ENCODE assay signal across 32 mouse cellular contexts in the genomic region with DNA sequence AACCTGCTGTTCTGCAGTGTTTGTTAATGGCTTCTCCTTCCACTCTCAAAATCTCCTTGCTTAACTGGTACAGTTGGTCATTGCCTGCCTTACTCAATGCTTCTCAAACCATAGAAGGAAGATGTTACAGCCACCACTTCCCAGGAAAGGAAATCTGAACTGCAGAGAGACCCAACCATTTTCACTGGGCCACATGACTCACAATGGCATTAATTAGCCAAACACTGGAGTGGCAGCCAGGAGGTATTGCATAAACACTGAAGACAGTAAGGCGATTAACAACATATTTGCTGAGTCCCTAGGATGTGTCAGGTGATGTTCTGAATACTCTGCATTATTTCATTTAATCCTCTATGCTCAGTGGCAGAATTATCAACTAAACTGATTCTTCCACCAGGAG. TPM values are rescaled to one million over a fixed set of nuclear protein-coding genes. Genes with fewer than 3 reads are reported as not detected.
DNase-seq lines count a peak whose midpoint lies in the region; ATAC-seq lines count a peak whose summit lies in the region.
"Had no signal": no experiment of that assay in that cellular context is flagged by ENCODE, and none has a peak within 500 bp of the region (broad histone marks: within the 10 kb centered on the region; RNA-seq: fewer than 3 reads in every experiment).

No protein-coding gene starts in this region.

- H3K4me1 ChIP-seq in hindbrain, embryonic 13.5 days (replicated peaks): peaks cover 17% of the 10 kb centered on the region
- peaks cover 9% of the 10 kb centered on the region for H3K4me1 ChIP-seq in hindbrain, embryonic 10.5 days (replicated peaks)
- peaks cover 12% of the 10 kb centered on the region for H3K4me1 ChIP-seq in midbrain, embryonic 15.5 days
- H3K4me1 ChIP-seq: embryonic facial prominence, embryonic 13.5 days; heart, embryonic 13.5 days; limb, embryonic 13.5 days; liver, embryonic 13.5 days; stomach, embryonic 15.5 days had no signal

- no peak for DNase-seq in hindbrain, embryonic 10.5 days (ENCODE audit: low spot score)
- DNase-seq in Muller cell, postnatal 12 days (ENCODE audit: inconsistent ontology term): peak; percentile 37
- DNase-seq in embryo, embryonic 11 days: no peak
- DNase-seq in right cerebral cortex, postnatal 4 days: no peak
- no peak for DNase-seq in retina, postnatal 1 day
- DNase-seq: adrenal gland, adult 2 months; cerebellum, adult 2 months; cerebellum, postnatal 25 days; gastrocnemius, postnatal 14 days; heart, adult 2 months; heart, postnatal 14 days; kidney, adult 18-20 months; layer of hippocampus, adult 9-11 months; liver, embryonic 13.5 days; lung, adult 2 months; lung, postnatal 14 days; thymus, adult 2 months had no signal

- peak overlapping the region; percentile 78 for H3K27ac ChIP-seq in hindbrain, embryonic 13.5 days
- H3K27ac ChIP-seq in hindbrain, embryonic 10.5 days: no peak overlapping the region
- peak overlapping the region; percentile 68 for H3K27ac ChIP-seq in midbrain, embryonic 15.5 days
- H3K27ac ChIP-seq: embryonic facial prominence, embryonic 13.5 days; forebrain, embryonic 13.5 days; heart, adult 2 months; heart, embryonic 13.5 days; kidney, postnatal 0 days; limb, embryonic 13.5 days; liver, embryonic 13.5 days; neural tube, embryonic 12.5 days; stomach, embryonic 15.5 days had no signal

- no peak for ATAC-seq in hindbrain, embryonic 13.5 days (ENCODE audit: low FRiP score)
- peak; percentile 67 for ATAC-seq in granulocyte monocyte progenitor cell, adult 5-6 weeks (replicated peaks; ENCODE audit: poor library complexity, severe bottlenecking)
- ATAC-seq in midbrain, embryonic 15.5 days (replicated peaks): peak; percentile 55
- ATAC-seq: CD4-positive, CD25-positive, alpha-beta regulatory T cell, adult 4 months; inflammation-experienced regulatory T-cells, adult 6 months had no signal

- WGBS in hindbrain, embryonic 13.5 days: 83% methylated on average over 1 of the region's 1 CpGs
- 83% methylated on average over 1 of the region's 1 CpGs for WGBS in hindbrain, embryonic 10.5 days
- WGBS in midbrain, embryonic 15.5 days: 71% methylated on average over 1 of the region's 1 CpGs

- no peak overlapping the region for H3K4me2 ChIP-seq in hindbrain, embryonic 13.5 days
- H3K4me2 ChIP-seq in midbrain, embryonic 15.5 days: no peak overlapping the region
- H3K4me2 ChIP-seq: embryonic facial prominence, embryonic 13.5 days; forebrain, embryonic 13.5 days; heart, embryonic 13.5 days; limb, embryonic 13.5 days; liver, embryonic 13.5 days; neural tube, embryonic 12.5 days; stomach, embryonic 15.5 days had no signal

- no peaks in the 10 kb centered on the region for H3K27me3 ChIP-seq in hindbrain, embryonic 13.5 days
- no peaks in the 10 kb centered on the region for H3K27me3 ChIP-seq in hindbrain, embryonic 10.5 days (ENCODE audit: insufficient read depth, poor library complexity, severe bottlenecking)
- H3K27me3 ChIP-seq in midbrain, embryonic 15.5 days (replicated peaks): no peaks in the 10 kb centered on the region
- H3K27me3 ChIP-seq: embryonic facial prominence, embryonic 13.5 days; forebrain, embryonic 13.5 days; limb, embryonic 13.5 days; liver, embryonic 13.5 days; neural tube, embryonic 12.5 days; stomach, embryonic 15.5 days had no signal

- H3K9ac ChIP-seq in hindbrain, embryonic 13.5 days: no peak overlapping the region
- no peak overlapping the region for H3K9ac ChIP-seq in midbrain, embryonic 15.5 days
- H3K9ac ChIP-seq: embryonic facial prominence, embryonic 13.5 days; forebrain, embryonic 13.5 days; heart, embryonic 13.5 days; limb, embryonic 13.5 days; liver, embryonic 13.5 days; neural tube, embryonic 12.5 days; stomach, embryonic 15.5 days had no signal

- no peaks in the 10 kb centered on the region for H3K36me3 ChIP-seq in hindbrain, embryonic 13.5 days
- no peaks in the 10 kb centered on the region for H3K36me3 ChIP-seq in hindbrain, embryonic 10.5 days
- no peaks in the 10 kb centered on the region for H3K36me3 ChIP-seq in midbrain, embryonic 15.5 days (replicated peaks)
- H3K36me3 ChIP-seq: embryonic facial prominence, embryonic 13.5 days; heart, embryonic 13.5 days; limb, embryonic 13.5 days; liver, embryonic 13.5 days; neural tube, embryonic 12.5 days; stomach, embryonic 15.5 days had no signal

- H3K9me3 ChIP-seq in hindbrain, embryonic 13.5 days: no peaks in the 10 kb centered on the region
- H3K9me3 ChIP-seq in hindbrain, embryonic 10.5 days: no peaks in the 10 kb centered on the region
- no peaks in the 10 kb centered on the region for H3K9me3 ChIP-seq in midbrain, embryonic 15.5 days
- H3K9me3 ChIP-seq: embryonic facial prominence, embryonic 13.5 days; forebrain, embryonic 13.5 days; heart, embryonic 13.5 days; limb, embryonic 13.5 days; liver, embryonic 13.5 days; neural tube, embryonic 12.5 days; stomach, embryonic 15.5 days had no signal

- H3K4me3 ChIP-seq in hindbrain, embryonic 13.5 days: no peak overlapping the region
- no peak overlapping the region for H3K4me3 ChIP-seq in hindbrain, embryonic 10.5 days
- H3K4me3 ChIP-seq in midbrain, embryonic 15.5 days: no peak overlapping the region
- H3K4me3 ChIP-seq: embryonic facial prominence, embryonic 13.5 days; erythroblast, embryonic 14.5 days; forebrain, embryonic 13.5 days; heart, adult 2 months; heart, embryonic 13.5 days; limb, embryonic 13.5 days; liver, embryonic 13.5 days; neural tube, embryonic 12.5 days; stomach, embryonic 15.5 days had no signal

RNA-seq across cellular contexts. Expression of a gene that starts 13.9 kb away (rescaled TPM):
- polyA plus RNA-seq in hindbrain, embryonic 13.5 days (2015; fragmentation: Nextera tagmentation; extraction: Ambion mirVana): 0.05 and 0.08 TPM in 2 replicates
- not detected in 2 replicates for polyA plus RNA-seq in hindbrain, embryonic 10.5 days (2016; fragmentation: Nextera tagmentation; extraction: Ambion mirVana)
- not detected in 2 replicates for total RNA-seq in granulocyte monocyte progenitor cell, adult 5-6 weeks (2014; fragmentation: Nextera tagmentation)
- not detected in 2 replicates for total RNA-seq in granulocyte monocyte progenitor cell, adult 5-6 weeks (2017)
- 0.48 and 0.98 TPM in 2 replicates for polyA plus RNA-seq in midbrain, embryonic 15.5 days (2015; fragmentation: Nextera tagmentation; extraction: Ambion mirVana)
- total RNA-seq: adrenal gland, adult 2 months; gastrocnemius, postnatal 14 days; heart, adult 2 months; heart, postnatal 14 days; megakaryocyte, adult 5-6 weeks had no signal
- polyA plus RNA-seq: adrenal gland, adult 2 months; CD4-positive, CD25-positive, alpha-beta regulatory T cell, adult 4 months; erythroblast, embryonic 14.5 days; heart, adult 2 months; heart, embryonic 13.5 days; inflammation-experienced regulatory T-cells, adult 6 months; kidney, postnatal 0 days; large intestine, adult 2 months; limb, embryonic 13.5 days; liver, embryonic 13.5 days; lung, adult 2 months; neural tube, embryonic 12.5 days; stomach, embryonic 15.5 days had no signal

RNA-seq across cellular contexts. Expression of a gene that starts 53.1 kb away (rescaled TPM):
- polyA plus RNA-seq in hindbrain, embryonic 13.5 days (2015; fragmentation: Nextera tagmentation; extraction: Ambion mirVana): 373 and 377 TPM in 2 replicates
- polyA plus RNA-seq in hindbrain, embryonic 10.5 days (2016; fragmentation: Nextera tagmentation; extraction: Ambion mirVana): 876 and 909 TPM in 2 replicates
- 270 and 359 TPM in 2 replicates for total RNA-seq in granulocyte monocyte progenitor cell, adult 5-6 weeks (2014; fragmentation: Nextera tagmentation)
- 191 and 210 TPM in 2 replicates for total RNA-seq in granulocyte monocyte progenitor cell, adult 5-6 weeks (2017)
- 313 and 342 TPM in 2 replicates for polyA plus RNA-seq in midbrain, embryonic 15.5 days (2015; fragmentation: Nextera tagmentation; extraction: Ambion mirVana)
